Mouse (Mus musculus): ENCODE data around the gene Rrp15. TPM values are rescaled to one million over a fixed set of nuclear protein-coding genes. Genes with fewer than 3 reads are reported as not detected.
A peak's percentile ranks its signal among the peaks of the same experiment; 100 is the strongest.

The Rrp15 gene
- total and polyA plus RNA-seq, 2 experiments from 2014 or later = 1.6 to 21.8 TPM

- Histone ChIP-seq H3K9ac (replicated peaks; ENCODE audit: low read depth, low read length) (no peak overlapping the region), H3K27ac (ENCODE audit: low read depth) (no peak overlapping the region), H3K36me3 (replicated peaks; ENCODE audit: control insufficient read depth, insufficient read depth, low read length) (peaks cover 7% of the 10 kb centered on the region; the same call in 1 of the 2 replicates), H3K27me3 (ENCODE audit: control insufficient read depth, insufficient read depth, low read length) (no peaks in the 10 kb centered on the region), H3K4me2 (ENCODE audit: low read depth, low read length) (no peak overlapping the region), H3K4me3 (ENCODE audit: low read depth, low read length) (no peak overlapping the region), H3K4me1 (ENCODE audit: control insufficient read depth, insufficient read depth) (no peaks in the 10 kb centered on the region), H3K9me3 (replicated peaks; ENCODE audit: control insufficient read depth, low read length) (no peaks in the 10 kb centered on the region)
- no peak for DNase-seq (ENCODE audit: low spot score)
- ATAC-seq (ENCODE audit: insufficient read depth, low read depth) = no peak
- WGBS = 88% methylated on average over 4 of the region's 4 CpGs
- TF ChIP-seq CTCF (IDR thresholded peaks at IDR 0.05; ENCODE audit: low read depth) (no peak), EP300 (IDR thresholded peaks at IDR 0.05; ENCODE audit: low read depth) (no peak)
These were observed 34.9 kb downstream of the Rrp15 start for GRCm38 (mm10) chr1:186714215-186714614.

GRCm38 (mm10) chr1:186712802-186713471, 36.2 kb downstream of the Rrp15 start:
- peaks cover under 1% of the 10 kb centered on the region; the same call in 1 of the 2 replicates for H3K36me3 ChIP-seq (replicated peaks; ENCODE audit: control insufficient read depth, insufficient read depth, low read length)
- H3K9me3 ChIP-seq (replicated peaks; ENCODE audit: control insufficient read depth, low read length) = no peaks in the 10 kb centered on the region
- H3K27me3 ChIP-seq (ENCODE audit: control insufficient read depth, insufficient read depth, low read length) = no peaks in the 10 kb centered on the region
- no peak overlapping the region for H3K4me2 ChIP-seq (ENCODE audit: low read depth, low read length)
- peak; percentile 36 for DNase-seq (ENCODE audit: low spot score)
- no peak overlapping the region for H3K4me3 ChIP-seq (ENCODE audit: low read depth, low read length)
- no peak for ATAC-seq (ENCODE audit: insufficient read depth, low read depth)
- H3K9ac ChIP-seq (replicated peaks; ENCODE audit: low read depth, low read length) = no peak overlapping the region
- H3K27ac ChIP-seq (ENCODE audit: low read depth) = no peak overlapping the region
- TF ChIP-seq EP300 (IDR thresholded peaks at IDR 0.05; ENCODE audit: low read depth) = no peak
- TF ChIP-seq CTCF (IDR thresholded peaks at IDR 0.05; ENCODE audit: low read depth) = peak; percentile 76
- no peaks in the 10 kb centered on the region for H3K4me1 ChIP-seq (ENCODE audit: control insufficient read depth, insufficient read depth)
- 0% methylated on average over 3 of the region's 3 CpGs for WGBS

DNA sequence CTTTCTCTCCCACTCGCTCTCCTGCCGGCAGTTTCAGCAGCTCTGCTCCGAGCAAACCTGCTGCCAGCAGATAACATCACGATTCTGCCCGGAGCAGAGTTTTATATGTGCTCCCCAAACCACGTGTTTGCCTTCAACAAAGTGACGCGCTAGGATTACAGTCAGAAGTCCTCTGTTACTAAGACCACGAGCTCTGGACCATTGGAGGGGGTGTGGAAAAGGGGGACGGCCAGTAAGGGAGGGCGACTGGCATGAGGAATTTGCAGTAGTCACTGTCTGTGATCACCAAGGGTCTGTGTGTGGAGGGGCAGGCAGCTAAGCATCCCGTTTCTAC, 43.3 kb downstream of the Rrp15 start, which contains the start of gene Tgfb2:
Tgfb2 (minus strand) TSS at position 75 of the 334 bp plus-strand sequence.
- TF ChIP-seq CTCF (IDR thresholded peaks at IDR 0.05; ENCODE audit: low read depth) (no peak), EP300 (IDR thresholded peaks at IDR 0.05; ENCODE audit: low read depth) (no peak)
- no peaks in the 10 kb centered on the region for H3K36me3 ChIP-seq (replicated peaks; ENCODE audit: control insufficient read depth, insufficient read depth, low read length)
- DNase-seq (ENCODE audit: low spot score) = peak; percentile 43
- H3K27me3 ChIP-seq (ENCODE audit: control insufficient read depth, insufficient read depth, low read length) = no peaks in the 10 kb centered on the region
- no peaks in the 10 kb centered on the region; the same call in 1 of the 2 replicates for H3K4me1 ChIP-seq (ENCODE audit: control insufficient read depth, insufficient read depth)
- H3K9me3 ChIP-seq (replicated peaks; ENCODE audit: control insufficient read depth, low read length) = no peaks in the 10 kb centered on the region
- H3K9ac ChIP-seq (replicated peaks; ENCODE audit: low read depth, low read length) = peak within 1 kb of the TSS; percentile 81
- H3K4me3 ChIP-seq (ENCODE audit: low read depth, low read length) = peak within 1 kb of the TSS; percentile 89
- WGBS = 5% methylated on average over 12 of the region's 12 CpGs
- peak; percentile 24; the same call in 1 of the 2 replicates for ATAC-seq (ENCODE audit: insufficient read depth, low read depth)
- H3K27ac ChIP-seq (ENCODE audit: low read depth) = peak within 1 kb of the TSS; percentile 79
- H3K4me2 ChIP-seq (ENCODE audit: low read depth, low read length) = peak within 1 kb of the TSS; percentile 86

DNA sequence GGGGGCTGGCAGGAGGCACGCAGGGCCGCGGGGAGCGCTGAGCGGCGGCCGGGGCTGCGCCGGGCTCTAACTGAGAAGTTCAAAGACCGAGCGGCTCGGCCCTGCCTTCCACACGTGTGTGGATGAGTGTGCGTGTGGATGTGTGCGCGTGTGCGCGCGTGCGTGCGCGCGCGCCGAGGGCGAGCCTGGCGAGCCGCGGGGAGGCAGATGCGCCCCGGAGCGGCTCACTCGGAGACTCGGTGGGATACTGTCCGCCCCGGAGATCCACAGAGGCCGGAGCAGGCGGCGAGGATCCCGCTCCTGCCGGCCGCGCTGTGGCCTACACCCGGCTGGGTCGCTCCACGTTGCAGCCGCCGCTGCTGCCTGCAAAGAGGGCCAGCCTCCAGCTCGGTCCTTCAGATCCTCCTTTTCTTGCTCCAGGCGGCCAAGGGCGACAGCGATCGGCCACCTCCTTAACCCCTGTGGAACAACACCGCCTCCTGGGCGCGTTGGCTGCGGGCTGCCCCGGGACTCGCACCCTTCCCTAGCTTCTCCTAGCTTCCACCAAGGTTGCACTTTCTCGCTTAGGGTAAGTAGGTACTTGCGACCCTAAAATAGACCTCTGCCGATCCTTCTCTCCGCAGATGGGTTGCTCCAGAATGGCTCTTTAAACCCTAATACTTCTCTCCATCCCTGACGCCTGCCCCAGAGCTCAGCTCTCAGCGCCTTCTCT, 43.8 kb downstream of the Rrp15 start:
- TF ChIP-seq CTCF (IDR thresholded peaks at IDR 0.05; ENCODE audit: low read depth) (peak; percentile 33), EP300 (IDR thresholded peaks at IDR 0.05; ENCODE audit: low read depth) (no peak)
- peak overlapping the region; percentile 89 for H3K4me3 ChIP-seq (ENCODE audit: low read depth, low read length)
- peak overlapping the region; percentile 86 for H3K4me2 ChIP-seq (ENCODE audit: low read depth, low read length)
- no peaks in the 10 kb centered on the region for H3K9me3 ChIP-seq (replicated peaks; ENCODE audit: control insufficient read depth, low read length)
- under 1% methylated on average over 54 of the region's 65 CpGs for WGBS
- H3K9ac ChIP-seq (replicated peaks; ENCODE audit: low read depth, low read length) = peak overlapping the region; percentile 81
- ATAC-seq (ENCODE audit: insufficient read depth, low read depth) = peak; percentile 68
- no peaks in the 10 kb centered on the region for H3K36me3 ChIP-seq (replicated peaks; ENCODE audit: control insufficient read depth, insufficient read depth, low read length)
- peak; percentile 66 for DNase-seq (ENCODE audit: low spot score)
- H3K4me1 ChIP-seq (ENCODE audit: control insufficient read depth, insufficient read depth) = peaks cover 4% of the 10 kb centered on the region
- peak overlapping the region; percentile 79 for H3K27ac ChIP-seq (ENCODE audit: low read depth)
- no peaks in the 10 kb centered on the region for H3K27me3 ChIP-seq (ENCODE audit: control insufficient read depth, insufficient read depth, low read length)

DNA sequence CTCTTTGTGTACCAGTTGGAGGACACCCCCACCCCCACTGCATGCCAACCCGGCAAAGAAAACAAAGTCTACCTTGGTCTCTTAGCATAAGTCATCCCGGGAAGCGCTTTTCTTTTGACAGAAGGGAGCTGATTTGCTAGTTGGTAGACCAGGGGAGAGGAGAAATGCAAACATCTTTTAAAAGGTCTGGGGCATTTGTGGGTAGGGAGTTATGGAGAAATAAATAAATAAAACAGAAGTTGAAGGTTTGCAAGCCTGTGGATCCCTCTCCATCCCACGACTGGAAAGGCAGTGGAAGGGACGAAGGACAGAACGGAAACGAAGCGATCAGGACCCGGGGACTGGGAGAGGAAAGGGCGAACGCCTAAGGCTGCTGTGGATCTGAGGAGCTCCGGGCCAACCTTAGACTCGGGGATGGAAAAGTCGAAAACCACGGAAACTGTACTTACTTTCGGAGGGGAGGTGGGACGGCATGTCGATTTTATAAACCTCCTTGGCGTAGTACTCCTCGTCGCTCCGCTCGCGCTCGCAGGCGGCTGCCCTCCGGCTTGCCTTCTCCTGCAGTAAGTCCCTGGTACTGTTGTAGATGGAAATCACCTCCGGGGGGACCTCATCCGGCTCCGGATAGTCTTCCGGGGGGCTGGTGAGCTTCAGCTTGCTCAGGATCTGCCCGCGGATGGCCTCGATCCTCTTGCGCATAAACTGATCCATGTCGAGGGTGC, 45.0 kb downstream of the Rrp15 start:
- Histone ChIP-seq H3K36me3 (replicated peaks; ENCODE audit: control insufficient read depth, insufficient read depth, low read length) (no peaks in the 10 kb centered on the region), H3K9me3 (replicated peaks; ENCODE audit: control insufficient read depth, low read length) (no peaks in the 10 kb centered on the region), H3K4me2 (ENCODE audit: low read depth, low read length) (peak overlapping the region; percentile 86), H3K4me3 (ENCODE audit: low read depth, low read length) (peak overlapping the region; percentile 89), H3K27me3 (ENCODE audit: control insufficient read depth, insufficient read depth, low read length) (no peaks in the 10 kb centered on the region), H3K9ac (replicated peaks; ENCODE audit: low read depth, low read length) (peak overlapping the region; percentile 81), H3K27ac (ENCODE audit: low read depth) (peak overlapping the region; percentile 78), H3K4me1 (ENCODE audit: control insufficient read depth, insufficient read depth) (peaks cover 4% of the 10 kb centered on the region)
- ATAC-seq (ENCODE audit: insufficient read depth, low read depth) (no peak), DNase-seq (ENCODE audit: low spot score) (peak; percentile 25)
- no peak for TF ChIP-seq CTCF (IDR thresholded peaks at IDR 0.05; ENCODE audit: low read depth)
- TF ChIP-seq EP300 (IDR thresholded peaks at IDR 0.05; ENCODE audit: low read depth) = no peak
- WGBS = 0% methylated on average over 36 of the region's 36 CpGs

Data from heart, postnatal 0 days (tissue).